Mouse (Mus musculus) brown adipose tissue, adult 24 weeks (tissue): Measurements from ENCODE around the gene Gm27027. TPM values are rescaled to one million over a fixed set of nuclear protein-coding genes. Genes with fewer than 3 reads are reported as not detected.

Experiments
- H3K27ac ChIP-seq: fragments of 200-500 bp; replicated peaks from 2 replicates; pipeline ENCODE4 v1.5.1; 2012; ENCODE audit warnings: low read depth, mild to moderate bottlenecking, low read length
- H3K4me1 ChIP-seq: fragments of 200-500 bp; 2 replicates; pipeline ENCODE4 v1.6.1; 2012; ENCODE audit warnings: low read length, mixed read lengths; ENCODE audit not compliant: control insufficient read depth, insufficient read depth, insufficient read length
- H3K4me3 ChIP-seq: fragments of 200-500 bp; 2 replicates; pipeline ENCODE4 v1.5.1; 2012; ENCODE audit warnings: low read depth, mild to moderate bottlenecking, low read length, moderate library complexity; ENCODE audit not compliant: insufficient read depth
- polyA plus RNA-seq: library from polyadenylated mRNA; stranded (reverse); fragments of >200 nt; gene quantifications from 2 replicates; pipeline ENCODE4 v1.2.4, GENCODE M21; 2012; ENCODE audit not compliant: missing spikeins, insufficient read depth, insufficient read length

Gm27027 gene
- polyA plus RNA-seq, 1 experiment = not detected

DNA sequence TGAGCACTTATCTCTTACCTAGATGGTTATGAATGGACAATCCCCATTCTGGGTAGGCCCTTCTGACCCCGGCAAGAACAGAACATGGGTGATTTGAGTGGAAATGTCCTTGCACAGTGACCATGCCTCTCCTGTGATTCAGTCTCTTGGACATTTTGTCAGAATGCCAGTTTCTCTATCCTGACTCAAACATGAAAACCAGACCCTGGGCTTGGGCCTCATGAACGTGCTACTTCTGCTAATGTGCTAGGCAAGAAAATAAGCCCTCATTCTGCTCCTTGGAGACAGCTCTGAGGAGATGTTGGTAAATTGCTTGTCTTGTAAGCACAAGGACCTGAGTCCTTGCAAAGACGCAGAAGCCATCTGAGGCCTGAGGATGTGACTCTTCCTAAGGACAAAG is 77.1 kb downstream of the Gm27027 start:
- H3K4me1 ChIP-seq = no peaks in the 10 kb centered on the region
- H3K27ac ChIP-seq = no peak overlapping the region
- H3K4me3 ChIP-seq = no peak overlapping the region

DNA sequence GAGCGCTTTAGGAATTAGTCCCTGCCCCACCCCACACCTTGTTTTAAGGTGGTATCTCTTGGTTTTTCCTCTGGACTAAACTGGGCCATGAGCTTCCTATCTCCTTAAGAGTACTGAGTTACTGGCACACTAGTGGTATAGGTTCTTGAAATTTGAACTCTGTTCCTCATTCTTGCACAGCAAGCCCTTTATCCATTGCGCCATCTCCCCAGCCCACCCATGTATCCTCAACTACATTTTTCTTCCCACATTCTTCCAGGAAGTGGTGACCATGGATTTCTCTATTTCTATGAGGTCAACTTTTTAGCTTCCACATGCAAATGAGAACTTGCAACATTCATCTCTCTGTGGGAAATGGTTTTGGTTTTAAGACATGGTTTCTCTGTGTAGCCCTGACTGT is 82.6 kb downstream of the Gm27027 start:
- Histone ChIP-seq H3K27ac (no peak overlapping the region), H3K4me1 (peaks cover 5% of the 10 kb centered on the region), H3K4me3 (no peak overlapping the region)

DNA sequence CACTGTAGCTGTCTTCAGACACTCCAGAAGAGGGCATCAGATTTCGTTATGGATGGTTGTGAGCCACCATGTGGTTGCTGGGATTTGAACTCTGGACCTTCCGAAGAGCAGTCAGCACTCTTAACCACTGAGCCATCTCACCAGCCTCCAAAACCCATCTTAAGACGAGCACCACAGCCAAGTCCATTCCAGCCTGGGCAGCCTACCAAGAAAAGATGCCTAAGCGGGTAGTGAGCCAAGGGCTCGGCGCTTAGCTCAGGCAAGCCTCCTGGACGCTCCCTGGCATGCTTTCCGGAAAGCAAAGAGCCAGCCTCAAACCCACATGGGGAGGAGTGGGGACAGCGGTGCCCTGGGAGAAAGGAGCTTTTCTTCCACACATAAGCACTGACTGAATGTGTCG is 84.2 kb downstream of the Gm27027 start:
- Histone ChIP-seq H3K27ac (no peak overlapping the region), H3K4me3 (no peak overlapping the region), H3K4me1 (peaks cover 14% of the 10 kb centered on the region)

DNA sequence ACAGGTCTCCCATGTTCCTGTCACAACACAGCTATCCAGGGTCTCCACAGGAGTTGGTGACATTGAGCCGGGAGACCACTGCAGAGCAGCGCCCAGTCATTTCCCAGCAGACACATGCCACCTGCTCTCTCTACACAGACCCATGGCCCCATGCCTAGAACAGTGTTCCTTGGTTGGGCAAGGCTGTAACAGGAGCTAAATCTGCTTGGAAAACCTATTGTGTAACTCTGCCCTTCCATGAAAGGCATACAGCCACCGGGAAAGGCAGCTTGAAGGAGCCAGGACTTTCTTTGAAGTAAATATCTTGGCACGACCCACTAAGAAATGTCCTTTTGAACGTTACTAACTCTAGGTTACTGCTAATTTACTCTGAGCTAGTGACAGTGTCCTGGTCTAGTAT is 86.4 kb downstream of the Gm27027 start:
- H3K4me1 ChIP-seq = peaks cover 18% of the 10 kb centered on the region
- H3K27ac ChIP-seq = no peak overlapping the region
- no peak overlapping the region for H3K4me3 ChIP-seq

DNA sequence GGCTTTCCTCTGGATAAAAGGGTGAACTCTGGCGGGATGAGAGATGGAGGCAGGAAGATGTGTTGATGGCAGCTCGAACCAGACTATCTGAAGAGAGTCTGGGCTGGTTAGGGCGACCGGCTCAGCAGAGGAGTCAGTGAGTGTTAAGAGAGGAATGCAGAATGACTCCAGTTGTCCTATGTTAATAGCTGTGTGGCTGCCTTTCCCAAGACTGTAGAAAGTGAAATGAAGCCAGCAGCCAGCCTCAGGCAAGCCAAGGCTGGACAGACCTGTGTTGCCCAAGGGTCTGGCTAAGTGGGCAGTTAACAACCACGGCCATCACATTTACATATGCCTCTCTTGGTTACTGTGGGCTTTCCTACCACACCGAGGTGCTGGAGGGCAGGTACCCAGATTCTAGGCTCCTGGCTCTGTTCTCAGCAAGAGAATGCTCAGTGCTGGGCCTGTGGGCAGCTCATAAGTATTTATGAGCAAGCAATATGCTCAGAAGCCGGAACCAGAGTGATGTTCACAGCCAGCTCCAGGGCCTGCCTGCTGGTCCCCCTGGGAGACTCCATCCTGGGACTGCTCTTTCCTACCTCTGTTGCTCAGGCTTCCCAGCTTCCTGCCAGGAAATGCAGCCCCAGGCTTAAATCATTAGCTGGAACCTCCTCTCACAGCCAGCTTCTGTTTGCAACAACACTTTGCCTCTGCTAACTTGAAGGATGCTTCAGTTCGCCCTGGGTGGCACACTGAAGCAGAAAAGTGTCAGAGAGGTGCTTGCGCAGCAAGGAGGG is 88.4 kb downstream of the Gm27027 start:
- H3K4me1 ChIP-seq = peaks cover 18% of the 10 kb centered on the region
- no peak overlapping the region for H3K4me3 ChIP-seq
- no peak overlapping the region for H3K27ac ChIP-seq

Other genes with a start within 250 kb of the Gm27027 start
- gene Ext2, start 173.8 kb downstream of the Gm27027 start, polyA plus RNA-seq = 18.2 and 22.2 TPM in 2 replicates
- 5.2 and 6.4 TPM in 2 replicates for gene Accs, start 146.4 kb downstream of the Gm27027 start, polyA plus RNA-seq
- 1.2 TPM in 1 of 2 replicates, not detected in the other for gene Accsl, start 127.2 kb downstream of the Gm27027 start, polyA plus RNA-seq
- gene Gm13889, start 39.2 kb downstream of the Gm27027 start, polyA plus RNA-seq = 0.92 and 0.99 TPM in 2 replicates
- gene Alkbh3, start 14.5 kb upstream of the Gm27027 start, polyA plus RNA-seq = 84.9 and 87.3 TPM in 2 replicates
- 393 and 417 TPM in 2 replicates for gene Hsd17b12, start 161.6 kb upstream of the Gm27027 start, polyA plus RNA-seq